Mouse (Mus musculus): Measurements from ENCODE around the gene Rhox4f. TPM values are rescaled to one million over a fixed set of nuclear protein-coding genes. Genes with fewer than 3 reads are reported as not detected.
"Not testable (repeated sequence)": the region's sequence is repeated elsewhere in the genome, so short reads cannot be mapped to it uniquely, and the experiment has no call there.

Gene Rhox4f
- not detected in 2 replicates for polyA plus RNA-seq (2015; fragmentation: Nextera tagmentation; extraction: Ambion mirVana)

DNA sequence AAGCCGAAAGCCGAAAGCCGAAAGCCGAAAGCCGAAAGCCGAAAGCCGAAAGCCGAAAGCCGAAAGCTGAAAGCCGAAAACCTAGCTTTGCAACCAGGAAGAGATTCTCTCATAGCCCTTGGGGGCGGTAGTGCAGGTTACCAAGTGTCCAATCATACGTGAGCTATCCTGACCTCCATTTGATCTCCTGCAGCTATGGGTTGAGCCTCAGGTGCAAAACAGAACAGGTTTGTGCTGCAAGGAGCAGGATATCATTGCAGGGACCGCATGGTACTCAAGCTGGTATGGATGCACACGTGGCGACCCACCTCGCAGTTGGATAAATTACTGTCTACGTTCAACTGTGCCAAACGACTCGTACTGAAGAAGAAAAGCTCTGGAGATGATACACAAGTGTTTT is at the start of gene Rhox4f:
Gene Rhox4f, minus strand, starts transcription at position 101 of the 400 bp plus-strand sequence.
- not testable (repeated sequence) for H3K9me3 ChIP-seq; ATAC-seq (ENCODE audit: insufficient number of reproducible peaks, insufficient read depth, low FRiP score, low TSS enrichment, low read depth); H3K4me3 ChIP-seq; H3K4me2 ChIP-seq; H3K27ac ChIP-seq; H3K36me3 ChIP-seq; H3K4me1 ChIP-seq; H3K9ac ChIP-seq; H3K27me3 ChIP-seq
- 93% methylated on average over 17 of the region's 19 CpGs for WGBS

DNA sequence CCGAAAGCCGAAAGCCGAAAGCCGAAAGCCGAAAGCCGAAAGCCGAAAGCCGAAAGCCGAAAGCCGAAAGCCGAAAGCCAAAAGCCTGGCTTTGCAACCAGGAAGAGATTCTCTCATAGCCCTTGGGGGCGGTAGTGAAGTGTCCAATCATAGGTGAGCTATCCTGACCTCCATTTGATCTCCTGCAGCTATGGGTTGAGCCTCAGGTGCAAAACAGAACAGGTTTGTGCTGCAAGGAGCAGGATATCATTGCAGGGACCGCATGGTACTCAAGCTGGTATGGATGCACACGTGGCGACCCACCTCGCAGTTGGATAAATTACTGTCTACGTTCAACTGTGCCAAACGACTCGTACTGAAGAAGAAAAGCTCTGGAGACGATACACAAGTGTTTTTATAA is 43.7 kb upstream of the Rhox4f start, which contains the start of gene Rhox4g:
Gene Rhox4g, minus strand, starts transcription at position 101 of the 400 bp plus-strand sequence.
- not testable (repeated sequence) for H3K27ac ChIP-seq; H3K4me2 ChIP-seq; H3K27me3 ChIP-seq; H3K9me3 ChIP-seq; H3K4me3 ChIP-seq; H3K36me3 ChIP-seq; H3K9ac ChIP-seq; ATAC-seq (ENCODE audit: insufficient number of reproducible peaks, insufficient read depth, low FRiP score, low TSS enrichment, low read depth); H3K4me1 ChIP-seq
- 87% methylated on average over 18 of the region's 20 CpGs for WGBS

DNA sequence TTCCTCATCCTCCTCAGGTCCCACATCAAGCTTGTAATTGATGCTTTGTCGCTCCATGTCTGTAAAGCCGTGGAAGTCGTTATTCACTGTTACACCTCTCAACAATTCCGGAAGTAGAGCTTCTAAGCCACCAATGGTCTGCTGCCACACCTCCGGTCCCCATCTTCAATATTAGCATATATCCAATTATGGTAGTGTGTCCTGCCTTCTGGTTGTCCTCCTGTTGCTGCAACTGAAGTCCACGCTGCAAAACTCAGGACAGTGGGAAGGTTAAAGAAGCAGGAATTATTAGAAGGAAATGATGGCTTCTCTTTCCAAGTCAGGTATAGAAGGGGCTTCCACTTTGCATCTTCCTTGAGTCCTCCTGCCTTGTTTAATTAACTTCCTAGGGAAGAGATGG is 35.9 kb upstream of the Rhox4f start, which contains the start of gene Rhox2g:
Gene Rhox2g, minus strand, starts transcription at position 101 of the 400 bp plus-strand sequence.
- ATAC-seq (ENCODE audit: insufficient number of reproducible peaks, insufficient read depth, low FRiP score, low TSS enrichment, low read depth); H3K9me3 ChIP-seq; H3K36me3 ChIP-seq; H3K9ac ChIP-seq; H3K27ac ChIP-seq; H3K4me3 ChIP-seq; H3K4me2 ChIP-seq; H3K4me1 ChIP-seq; H3K27me3 ChIP-seq: not testable (repeated sequence)
- WGBS = 90% methylated on average over 6 of the region's 6 CpGs

DNA sequence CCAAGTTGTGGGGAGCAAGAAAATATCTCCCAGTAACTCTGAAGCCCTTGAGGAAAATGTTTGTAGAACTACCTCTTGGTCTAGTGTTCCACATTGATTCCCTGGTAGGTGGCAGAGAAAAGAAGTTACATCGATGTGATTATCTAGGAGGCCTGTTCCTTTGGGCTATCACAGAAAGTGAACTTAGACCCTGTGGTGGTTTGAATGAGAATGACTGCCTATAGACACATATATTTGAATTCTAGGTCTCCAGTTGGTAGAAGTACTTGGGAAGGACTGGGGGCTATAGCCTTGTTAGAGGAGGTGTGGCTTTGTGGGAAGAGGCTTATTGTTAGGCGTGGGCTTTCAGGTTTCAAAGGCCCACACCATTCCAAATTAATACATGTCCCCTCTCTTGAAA is 21.0 kb upstream of the Rhox4f start, which contains the start of gene Rhox3g:
Gene Rhox3g, minus strand, starts transcription at position 101 of the 400 bp plus-strand sequence.
- H3K4me1 ChIP-seq; H3K27ac ChIP-seq; H3K9ac ChIP-seq; H3K4me3 ChIP-seq; H3K4me2 ChIP-seq; H3K36me3 ChIP-seq; H3K27me3 ChIP-seq; H3K9me3 ChIP-seq; ATAC-seq (ENCODE audit: insufficient number of reproducible peaks, insufficient read depth, low FRiP score, low TSS enrichment, low read depth): not testable (repeated sequence)
- WGBS = 87% methylated on average over 2 of the region's 2 CpGs

DNA sequence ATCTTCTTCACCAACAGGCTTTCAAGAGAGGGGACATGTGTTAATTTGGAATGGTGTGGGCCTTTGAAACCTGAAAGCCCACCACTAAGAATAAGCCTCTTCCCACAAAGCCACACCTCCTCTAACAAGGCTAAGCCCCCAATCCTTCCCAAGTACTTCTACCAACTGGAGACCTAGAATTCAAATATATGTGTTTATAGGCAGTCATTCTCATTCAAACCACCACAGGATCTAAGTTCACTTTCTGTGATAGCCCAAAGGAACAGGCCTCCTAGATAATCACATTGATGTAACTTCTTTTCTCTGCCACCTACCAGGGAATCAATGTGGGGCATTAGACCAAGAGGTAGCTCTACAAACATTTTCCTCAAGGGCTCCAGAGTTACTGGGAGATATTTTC is 26.8 kb downstream of the Rhox4f start, which contains the start of gene Rhox3f:
Gene Rhox3f, plus strand, starts transcription at position 301 of the 400 bp plus-strand sequence.
- ATAC-seq (ENCODE audit: insufficient number of reproducible peaks, insufficient read depth, low FRiP score, low TSS enrichment, low read depth); H3K36me3 ChIP-seq; H3K27me3 ChIP-seq; H3K9ac ChIP-seq; H3K4me1 ChIP-seq; H3K4me2 ChIP-seq; H3K9me3 ChIP-seq; H3K27ac ChIP-seq; H3K4me3 ChIP-seq: not testable (repeated sequence)

DNA sequence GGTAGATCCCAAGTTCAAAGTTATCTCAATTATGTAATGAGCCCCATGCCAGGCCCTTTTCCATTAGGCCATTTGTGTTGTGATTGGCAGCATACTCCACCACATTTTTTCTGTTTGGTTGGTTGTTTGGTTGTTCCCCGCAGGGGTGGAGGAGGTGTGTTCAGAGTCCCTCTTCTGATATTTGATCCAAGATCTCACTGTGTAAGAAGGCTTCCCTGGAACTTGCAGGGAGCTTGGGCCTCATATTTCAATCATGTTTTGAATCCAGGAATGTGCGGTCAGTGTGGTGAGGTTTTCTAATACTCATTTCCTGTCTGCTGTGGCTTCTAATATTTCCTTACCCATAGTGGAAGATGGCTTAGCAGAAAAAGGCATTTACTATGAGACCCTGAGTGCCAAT is 34.9 kb downstream of the Rhox4f start:
- not testable (repeated sequence) for H3K9ac ChIP-seq; H3K4me1 ChIP-seq; H3K27me3 ChIP-seq; ATAC-seq (ENCODE audit: insufficient number of reproducible peaks, insufficient read depth, low FRiP score, low TSS enrichment, low read depth); H3K9me3 ChIP-seq; H3K4me2 ChIP-seq; H3K36me3 ChIP-seq; H3K27ac ChIP-seq; H3K4me3 ChIP-seq
- 29% methylated on average over 2 of the region's 2 CpGs for WGBS

DNA sequence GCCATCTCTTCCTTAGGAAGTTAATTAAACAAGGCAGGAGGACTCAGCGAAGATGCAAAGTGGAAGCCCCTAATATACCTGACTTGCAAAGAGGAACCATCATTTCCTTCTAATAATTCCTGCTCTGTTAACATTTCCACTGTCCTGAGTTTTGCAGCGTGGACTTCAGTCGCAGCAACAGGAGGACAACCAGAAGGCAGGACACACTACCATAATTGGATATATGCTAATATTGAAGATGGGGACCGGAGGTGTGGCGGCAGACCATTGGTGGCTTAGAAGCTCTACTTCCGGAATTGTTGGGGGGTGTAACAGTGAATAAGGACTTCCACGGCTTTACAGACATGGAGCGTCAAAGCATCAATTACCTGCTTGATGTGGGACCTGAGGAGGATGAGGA is 36.4 kb downstream of the Rhox4f start, which contains the start of gene Rhox2f:
Gene Rhox2f, plus strand, starts transcription at position 301 of the 400 bp plus-strand sequence.
- H3K9me3 ChIP-seq; H3K36me3 ChIP-seq; ATAC-seq (ENCODE audit: insufficient number of reproducible peaks, insufficient read depth, low FRiP score, low TSS enrichment, low read depth); H3K4me1 ChIP-seq; H3K4me2 ChIP-seq; H3K27ac ChIP-seq; H3K4me3 ChIP-seq; H3K9ac ChIP-seq; H3K27me3 ChIP-seq: not testable (repeated sequence)
- 85% methylated on average over 8 of the region's 8 CpGs for WGBS

DNA sequence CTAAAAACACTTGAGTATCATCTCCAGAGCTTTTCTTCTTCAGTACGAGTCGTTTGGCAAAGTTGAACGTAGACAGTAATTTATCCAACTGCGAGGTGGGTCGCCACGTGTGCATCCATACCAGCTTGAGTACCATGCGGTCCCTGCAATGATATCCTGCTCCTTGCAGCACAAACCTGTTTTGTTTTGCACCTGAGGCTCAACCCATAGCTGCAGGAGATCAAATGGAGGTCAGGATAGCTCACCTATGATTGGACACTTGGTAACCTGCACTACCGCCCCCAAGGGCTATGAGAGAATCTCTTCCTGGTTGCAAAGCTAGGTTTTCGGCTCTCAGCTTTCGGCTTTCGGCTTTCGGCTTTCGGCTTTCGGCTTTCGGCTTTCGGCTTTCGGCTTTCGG is 50.4 kb downstream of the Rhox4f start, which contains the start of gene Rhox4e:
Gene Rhox4e, plus strand, starts transcription at position 301 of the 400 bp plus-strand sequence.
- not testable (repeated sequence) for H3K27me3 ChIP-seq; H3K9ac ChIP-seq; H3K4me2 ChIP-seq; H3K4me3 ChIP-seq; H3K4me1 ChIP-seq; H3K36me3 ChIP-seq; ATAC-seq (ENCODE audit: insufficient number of reproducible peaks, insufficient read depth, low FRiP score, low TSS enrichment, low read depth); H3K27ac ChIP-seq; H3K9me3 ChIP-seq
- 95% methylated on average over 10 of the region's 18 CpGs for WGBS

Other genes starting within 250 kb of the Rhox4f start
- not detected in 2 replicates for gene Rhox3a2, start 227.7 kb downstream of the Rhox4f start, polyA plus RNA-seq (2015; fragmentation: Nextera tagmentation; extraction: Ambion mirVana)
- 1.7 TPM in 1 of 2 replicates, not detected in the other for gene Rhox4a2, start 216.9 kb downstream of the Rhox4f start, polyA plus RNA-seq (2015; fragmentation: Nextera tagmentation; extraction: Ambion mirVana)
- not detected in 2 replicates for gene Rhox2b, start 195.6 kb downstream of the Rhox4f start, polyA plus RNA-seq (2015; fragmentation: Nextera tagmentation; extraction: Ambion mirVana)
- 0.87 TPM in 1 of 2 replicates, not detected in the other for gene Rhox4b, start 175.2 kb downstream of the Rhox4f start, polyA plus RNA-seq (2015; fragmentation: Nextera tagmentation; extraction: Ambion mirVana)
- gene Rhox2c, start 154.0 kb downstream of the Rhox4f start, polyA plus RNA-seq (2015; fragmentation: Nextera tagmentation; extraction: Ambion mirVana) = 0.45 TPM in 1 of 2 replicates, not detected in the other
- gene Rhox3c, start 149.1 kb downstream of the Rhox4f start, polyA plus RNA-seq (2015; fragmentation: Nextera tagmentation; extraction: Ambion mirVana) = not detected in 2 replicates
- not detected in 2 replicates for gene Rhox4c, start 127.4 kb downstream of the Rhox4f start, polyA plus RNA-seq (2015; fragmentation: Nextera tagmentation; extraction: Ambion mirVana)
- gene Rhox2d, start 114.3 kb downstream of the Rhox4f start, polyA plus RNA-seq (2015; fragmentation: Nextera tagmentation; extraction: Ambion mirVana) = not detected in 2 replicates
- gene Rhox4d, start 93.3 kb downstream of the Rhox4f start, polyA plus RNA-seq (2015; fragmentation: Nextera tagmentation; extraction: Ambion mirVana) = 0.62 TPM in 1 of 2 replicates, not detected in the other
- gene Rhox2e, start 77.3 kb downstream of the Rhox4f start, polyA plus RNA-seq (2015; fragmentation: Nextera tagmentation; extraction: Ambion mirVana) = not detected in 2 replicates
- not detected in 2 replicates for gene Rhox3e, start 65.7 kb downstream of the Rhox4f start, polyA plus RNA-seq (2015; fragmentation: Nextera tagmentation; extraction: Ambion mirVana)
- 0.70 TPM in 1 of 2 replicates, not detected in the other for gene Rhox4e, start 50.3 kb downstream of the Rhox4f start, polyA plus RNA-seq (2015; fragmentation: Nextera tagmentation; extraction: Ambion mirVana)
- gene Rhox2f, start 36.3 kb downstream of the Rhox4f start, polyA plus RNA-seq (2015; fragmentation: Nextera tagmentation; extraction: Ambion mirVana) = not detected in 2 replicates
- not detected in 2 replicates for gene Rhox3f, start 26.7 kb downstream of the Rhox4f start, polyA plus RNA-seq (2015; fragmentation: Nextera tagmentation; extraction: Ambion mirVana)
- gene Rhox3g, start 20.9 kb upstream of the Rhox4f start, polyA plus RNA-seq (2015; fragmentation: Nextera tagmentation; extraction: Ambion mirVana) = not detected in 2 replicates
- gene Rhox2g, start 35.8 kb upstream of the Rhox4f start, polyA plus RNA-seq (2015; fragmentation: Nextera tagmentation; extraction: Ambion mirVana) = not detected in 2 replicates
- gene Rhox4g, start 43.6 kb upstream of the Rhox4f start, polyA plus RNA-seq (2015; fragmentation: Nextera tagmentation; extraction: Ambion mirVana) = not detected in 2 replicates
- gene Rhox3h, start 61.1 kb upstream of the Rhox4f start, polyA plus RNA-seq (2015; fragmentation: Nextera tagmentation; extraction: Ambion mirVana) = not detected in 2 replicates
- not detected in 2 replicates for gene Rhox2h, start 65.6 kb upstream of the Rhox4f start, polyA plus RNA-seq (2015; fragmentation: Nextera tagmentation; extraction: Ambion mirVana)
- 1.8 and 1.9 TPM in 2 replicates for gene Rhox5, start 197.1 kb upstream of the Rhox4f start, polyA plus RNA-seq (2015; fragmentation: Nextera tagmentation; extraction: Ambion mirVana)
- gene Rhox6, start 219.2 kb upstream of the Rhox4f start, polyA plus RNA-seq (2015; fragmentation: Nextera tagmentation; extraction: Ambion mirVana) = not detected in 2 replicates
- gene Rhox7a, start 224.0 kb upstream of the Rhox4f start, polyA plus RNA-seq (2015; fragmentation: Nextera tagmentation; extraction: Ambion mirVana) = not detected in 2 replicates

Measured in embryonic facial prominence, embryonic 13.5 days (tissue).